Mouse (Mus musculus) kidney, embryonic 15.5 days (tissue): Measurements from ENCODE around the gene Fgfr2. TPM values are rescaled to one million over a fixed set of nuclear protein-coding genes. Genes with fewer than 3 reads are reported as not detected.

Experiments
- ATAC-seq: fragments of 200-750 bp; cut with Nextera tagmentation; replicated peaks from 2 replicates; pipeline ENCODE4 v1.8.0; 2017; ENCODE audit warnings: moderate TSS enrichment; ENCODE audit not compliant: low FRiP score
- H3K27ac ChIP-seq: fragments of 300-500 bp; sonication (generic); 2 replicates; pipeline ENCODE4 v1.5.1; 2015; ENCODE audit warnings: mild to moderate bottlenecking, inconsistent platforms
- H3K27me3 ChIP-seq: fragments of 300-500 bp; sonication (generic); 2 replicates; pipeline ENCODE4 v1.6.1; 2015; ENCODE audit warnings: inconsistent platforms
- H3K36me3 ChIP-seq: fragments of 300-500 bp; sonication (generic); 2 replicates; pipeline ENCODE4 v1.6.1; 2015; ENCODE audit warnings: inconsistent platforms
- H3K4me1 ChIP-seq: fragments of 300-500 bp; sonication (generic); 2 replicates; pipeline ENCODE4 v1.6.1; 2015; ENCODE audit warnings: inconsistent platforms
- H3K4me2 ChIP-seq: fragments of 300-500 bp; sonication (generic); 2 replicates; pipeline ENCODE4 v1.6.1; 2015; ENCODE audit warnings: moderate library complexity, mild to moderate bottlenecking, inconsistent platforms
- H3K4me3 ChIP-seq: fragments of 300-500 bp; sonication (generic); replicated peaks from 2 replicates; pipeline ENCODE4 v1.5.1; 2015; ENCODE audit warnings: mild to moderate bottlenecking, inconsistent platforms
- H3K9ac ChIP-seq: fragments of 300-500 bp; sonication (generic); 2 replicates; pipeline ENCODE4 v1.6.1; 2015; ENCODE audit warnings: mild to moderate bottlenecking, inconsistent platforms
- H3K9me3 ChIP-seq: fragments of 300-500 bp; sonication (generic); replicated peaks from 2 replicates; pipeline ENCODE4 v1.6.1; 2016; ENCODE audit warnings: inconsistent platforms
- WGBS: fragments of 180-500 bp; shearing (Covaris S2); methylation state at CpG from one replicate; pipeline ENCODE4 v1.1.7; 2015; ENCODE audit warnings: mixed read lengths; 5-methylcytosine and 5-hydroxymethylcytosine counted together
- polyA plus RNA-seq: library from polyadenylated mRNA; unstranded; fragments of >200 nt; fragmentation: Nextera tagmentation; extraction: Ambion mirVana; gene quantifications from 2 replicates; pipeline ENCODE4 v1.2.1, GENCODE M21; 2015

Fgfr2 gene
- polyA plus RNA-seq, 1 experiment from 2014 or later, result 104 TPM

GRCm38 (mm10) chr7:130634259-130634871 is 2488.8 kb downstream of the Fgfr2 start:
- H3K4me1 ChIP-seq, result peaks cover 50% of the 10 kb centered on the region
- 74% methylated on average over 4 of the region's 4 CpGs for WGBS
- H3K4me3 ChIP-seq, result no peak overlapping the region
- H3K9me3 ChIP-seq, result no peaks in the 10 kb centered on the region
- no peak overlapping the region for H3K27ac ChIP-seq
- H3K9ac ChIP-seq, result no peak overlapping the region
- H3K4me2 ChIP-seq, result no peak overlapping the region
- no peaks in the 10 kb centered on the region for H3K36me3 ChIP-seq
- no peaks in the 10 kb centered on the region for H3K27me3 ChIP-seq
- no peak; the same call in 1 of the 2 replicates for ATAC-seq

- 95% methylated on average over 5 of the region's 5 CpGs for WGBS
- Histone ChIP-seq H3K4me3 (no peak overlapping the region), H3K9ac (no peak overlapping the region), H3K9me3 (no peaks in the 10 kb centered on the region), H3K27ac (peak overlapping the region; percentile 33), H3K4me2 (no peak overlapping the region), H3K36me3 (no peaks in the 10 kb centered on the region), H3K4me1 (peaks cover 39% of the 10 kb centered on the region), H3K27me3 (no peaks in the 10 kb centered on the region)
- ATAC-seq, result no peak
Observed at GRCm38 (mm10) chr7:130632379-130632732, 2490.8 kb downstream of the Fgfr2 start.

- peak overlapping the region; percentile 22; the same call in 1 of the 2 replicates for H3K4me2 ChIP-seq
- ATAC-seq, result peak; percentile 78
- no peaks in the 10 kb centered on the region for H3K9me3 ChIP-seq
- no peak overlapping the region for H3K4me3 ChIP-seq
- H3K27ac ChIP-seq, result peak overlapping the region; percentile 33
- no peaks in the 10 kb centered on the region for H3K36me3 ChIP-seq
- 33% methylated on average over 22 of the region's 22 CpGs for WGBS
- no peak overlapping the region for H3K9ac ChIP-seq
- H3K4me1 ChIP-seq, result peaks cover 33% of the 10 kb centered on the region
- H3K27me3 ChIP-seq, result no peaks in the 10 kb centered on the region
Observed at GRCm38 (mm10) chr7:130631553-130632378, 2491.4 kb downstream of the Fgfr2 start.

GRCm38 (mm10) chr7:130630956-130631355 is 2492.2 kb downstream of the Fgfr2 start:
- H3K4me1 ChIP-seq, result peaks cover 30% of the 10 kb centered on the region
- H3K4me3 ChIP-seq, result no peak overlapping the region
- WGBS, result 89% methylated on average over 3 of the region's 3 CpGs
- H3K27me3 ChIP-seq, result no peaks in the 10 kb centered on the region
- H3K4me2 ChIP-seq, result no peak overlapping the region
- H3K36me3 ChIP-seq, result no peaks in the 10 kb centered on the region
- H3K9ac ChIP-seq, result no peak overlapping the region
- no peaks in the 10 kb centered on the region for H3K9me3 ChIP-seq
- ATAC-seq, result no peak
- H3K27ac ChIP-seq, result 0 out of 2 replicates have a peak overlapping the region, but pooled peaks have one; percentile 33

- 90% methylated on average over 7 of the region's 7 CpGs for WGBS
- H3K9ac ChIP-seq, result no peak overlapping the region
- H3K4me1 ChIP-seq, result peaks cover 22% of the 10 kb centered on the region
- no peak overlapping the region for H3K4me2 ChIP-seq
- H3K4me3 ChIP-seq, result no peak overlapping the region
- ATAC-seq, result no peak
- no peaks in the 10 kb centered on the region for H3K27me3 ChIP-seq
- no peaks in the 10 kb centered on the region for H3K36me3 ChIP-seq
- no peak overlapping the region for H3K27ac ChIP-seq
- no peaks in the 10 kb centered on the region for H3K9me3 ChIP-seq
Observed at GRCm38 (mm10) chr7:130629999-130630398, 2493.2 kb downstream of the Fgfr2 start.

- ATAC-seq, result no peak
- H3K27me3 ChIP-seq, result no peaks in the 10 kb centered on the region
- WGBS, result 52% methylated on average over 1 of the region's 1 CpGs
- no peak overlapping the region for H3K27ac ChIP-seq
- H3K4me2 ChIP-seq, result no peak overlapping the region
- no peaks in the 10 kb centered on the region for H3K9me3 ChIP-seq
- peaks cover 2% of the 10 kb centered on the region; the same call in 1 of the 2 replicates for H3K36me3 ChIP-seq
- no peak overlapping the region for H3K4me3 ChIP-seq
- no peak overlapping the region for H3K9ac ChIP-seq
- peaks cover 16% of the 10 kb centered on the region for H3K4me1 ChIP-seq
Observed at GRCm38 (mm10) chr7:130628601-130629000, 2494.5 kb downstream of the Fgfr2 start.

GRCm38 (mm10) chr7:130625361-130625760 is 2497.8 kb downstream of the Fgfr2 start:
- ATAC-seq, result no peak
- Histone ChIP-seq H3K9me3 (no peaks in the 10 kb centered on the region), H3K4me2 (no peak overlapping the region), H3K36me3 (peaks cover 2% of the 10 kb centered on the region; the same call in 1 of the 2 replicates), H3K4me3 (no peak overlapping the region), H3K27ac (no peak overlapping the region), H3K4me1 (peaks cover 7% of the 10 kb centered on the region), H3K9ac (no peak overlapping the region), H3K27me3 (no peaks in the 10 kb centered on the region)
- 85% methylated on average over 7 of the region's 7 CpGs for WGBS

- Histone ChIP-seq H3K4me1 (peaks cover 7% of the 10 kb centered on the region), H3K36me3 (peaks cover 2% of the 10 kb centered on the region; the same call in 1 of the 2 replicates), H3K27ac (no peak overlapping the region), H3K4me2 (no peak overlapping the region), H3K9ac (no peak overlapping the region), H3K27me3 (no peaks in the 10 kb centered on the region), H3K4me3 (no peak overlapping the region), H3K9me3 (no peaks in the 10 kb centered on the region)
- ATAC-seq, result no peak
- 90% methylated on average over 9 of the region's 9 CpGs for WGBS
Observed at GRCm38 (mm10) chr7:130624299-130624698, 2498.9 kb downstream of the Fgfr2 start.

- Histone ChIP-seq H3K9me3 (no peaks in the 10 kb centered on the region), H3K36me3 (peaks cover 2% of the 10 kb centered on the region; the same call in 1 of the 2 replicates), H3K4me2 (no peak overlapping the region), H3K27me3 (no peaks in the 10 kb centered on the region), H3K4me3 (no peak overlapping the region), H3K4me1 (peaks cover 7% of the 10 kb centered on the region), H3K9ac (no peak overlapping the region), H3K27ac (no peak overlapping the region)
- ATAC-seq, result no peak
- 82% methylated on average over 4 of the region's 4 CpGs for WGBS
Observed at GRCm38 (mm10) chr7:130622359-130622758, 2500.8 kb downstream of the Fgfr2 start.

- H3K4me3 ChIP-seq, result no peak overlapping the region
- WGBS, result 43% methylated on average over 3 of the region's 3 CpGs
- no peaks in the 10 kb centered on the region for H3K9me3 ChIP-seq
- H3K4me2 ChIP-seq, result no peak overlapping the region
- H3K4me1 ChIP-seq, result peaks cover 7% of the 10 kb centered on the region
- H3K27ac ChIP-seq, result no peak overlapping the region
- H3K9ac ChIP-seq, result no peak overlapping the region
- peaks cover 2% of the 10 kb centered on the region; the same call in 1 of the 2 replicates for H3K36me3 ChIP-seq
- no peak for ATAC-seq
- H3K27me3 ChIP-seq, result no peaks in the 10 kb centered on the region
Observed at GRCm38 (mm10) chr7:130621953-130622352, 2501.2 kb downstream of the Fgfr2 start.

- Histone ChIP-seq H3K27ac (no peak overlapping the region), H3K27me3 (no peaks in the 10 kb centered on the region), H3K4me3 (no peak overlapping the region), H3K4me2 (no peak overlapping the region), H3K36me3 (peaks cover 2% of the 10 kb centered on the region; the same call in 1 of the 2 replicates), H3K4me1 (peaks cover 7% of the 10 kb centered on the region), H3K9me3 (no peaks in the 10 kb centered on the region), H3K9ac (no peak overlapping the region)
- WGBS, result 82% methylated on average over 2 of the region's 2 CpGs
- no peak for ATAC-seq
Observed at GRCm38 (mm10) chr7:130621068-130621467, 2502.1 kb downstream of the Fgfr2 start.

GRCm38 (mm10) chr7:130617591-130617990 is 2505.6 kb downstream of the Fgfr2 start:
- Histone ChIP-seq H3K4me1 (peaks cover 7% of the 10 kb centered on the region), H3K27me3 (no peaks in the 10 kb centered on the region), H3K4me3 (no peak overlapping the region), H3K36me3 (no peaks in the 10 kb centered on the region), H3K9ac (no peak overlapping the region), H3K9me3 (no peaks in the 10 kb centered on the region), H3K4me2 (no peak overlapping the region), H3K27ac (no peak overlapping the region)
- 98% methylated on average over 3 of the region's 3 CpGs for WGBS
- ATAC-seq, result no peak
